Mouse (Mus musculus): ENCODE data around the gene I0C0044D17Rik. TPM values are rescaled to one million over a fixed set of nuclear protein-coding genes. Genes with fewer than 3 reads are reported as not detected.

The I0C0044D17Rik gene
- total and polyA plus RNA-seq, 2 experiments from 2014 or later: not detected

DNA sequence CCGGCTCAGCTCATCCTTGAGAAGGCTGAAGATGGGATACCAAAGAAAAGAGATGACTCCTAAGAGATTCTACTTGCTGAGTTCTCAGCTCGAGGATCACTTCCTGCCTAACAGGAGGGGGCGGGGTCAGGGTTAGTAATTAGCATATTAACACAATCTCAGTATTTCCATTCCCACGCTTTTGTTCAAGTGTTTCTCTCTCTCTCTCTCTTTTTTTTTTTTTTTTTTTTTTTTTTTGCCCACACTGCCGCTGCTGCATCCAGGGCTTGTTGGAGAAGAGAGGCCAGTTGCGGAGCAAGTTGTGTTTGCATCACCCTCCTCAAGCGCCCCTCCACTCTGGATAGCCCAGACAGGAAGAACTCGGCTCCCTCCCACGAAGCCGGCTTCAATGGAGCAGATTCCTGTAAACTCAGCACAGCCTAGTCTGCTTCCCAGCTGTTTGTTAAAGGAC, 33.8 kb downstream of the I0C0044D17Rik start:
- no peak for TF ChIP-seq CTCF (IDR thresholded peaks at IDR 0.05; ENCODE audit: low read depth)
- TF ChIP-seq EP300 (IDR thresholded peaks at IDR 0.05; ENCODE audit: low read depth): no peak
- Histone ChIP-seq H3K27me3 (ENCODE audit: control insufficient read depth, insufficient read depth, low read length) (no peaks in the 10 kb centered on the region), H3K4me2 (ENCODE audit: low read depth, low read length) (peak overlapping the region; percentile 50), H3K4me3 (ENCODE audit: low read depth, low read length) (peak overlapping the region; percentile 32), H3K4me1 (ENCODE audit: control insufficient read depth, insufficient read depth) (0 out of 2 replicates have a peak, but pooled peaks cover 4% of the 10 kb centered on the region), H3K9ac (replicated peaks; ENCODE audit: low read depth, low read length) (no peak overlapping the region), H3K27ac (ENCODE audit: low read depth) (0 out of 2 replicates have a peak overlapping the region, but pooled peaks have one; percentile 3), H3K36me3 (replicated peaks; ENCODE audit: control insufficient read depth, insufficient read depth, low read length) (no peaks in the 10 kb centered on the region), H3K9me3 (replicated peaks; ENCODE audit: control insufficient read depth, low read length) (no peaks in the 10 kb centered on the region)
- WGBS: 2% methylated on average over 9 of the region's 10 CpGs
- peak; percentile 27 for DNase-seq (ENCODE audit: low spot score)
- ATAC-seq (ENCODE audit: insufficient read depth, low read depth): no peak

DNA sequence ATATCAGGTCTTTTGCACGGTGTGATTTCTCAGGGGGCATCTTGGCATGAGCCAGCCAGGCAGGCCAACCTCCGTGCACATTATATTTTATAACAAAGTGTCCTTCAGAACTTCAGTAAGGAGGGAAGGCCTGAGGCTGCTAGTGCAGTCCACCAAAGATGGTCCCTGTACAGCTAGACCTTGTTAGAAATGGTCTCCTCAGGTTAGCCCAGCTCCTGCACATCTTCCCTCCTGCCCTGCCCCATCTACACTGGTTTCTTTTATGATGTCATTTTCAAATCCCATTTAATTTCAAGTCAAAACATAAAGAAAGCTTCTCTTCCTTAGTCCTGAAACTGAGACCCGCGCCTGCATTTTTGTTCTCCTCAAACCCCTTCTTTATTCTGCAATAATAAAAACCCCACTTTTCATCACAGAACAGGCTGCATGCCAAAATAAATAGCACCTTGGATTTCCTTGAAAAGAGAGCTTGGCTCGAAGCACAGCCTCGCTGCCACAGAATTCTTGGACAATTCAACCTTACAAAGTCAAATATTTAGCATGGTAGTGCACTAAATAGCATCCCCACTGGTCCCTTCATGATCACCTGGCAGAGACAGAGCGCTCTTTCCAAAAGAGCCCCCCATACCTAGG, 34.4 kb downstream of the I0C0044D17Rik start:
- peak overlapping the region; percentile 50 for H3K4me2 ChIP-seq (ENCODE audit: low read depth, low read length)
- H3K4me1 ChIP-seq (ENCODE audit: control insufficient read depth, insufficient read depth): 0 out of 2 replicates have a peak, but pooled peaks cover 4% of the 10 kb centered on the region
- no peaks in the 10 kb centered on the region for H3K27me3 ChIP-seq (ENCODE audit: control insufficient read depth, insufficient read depth, low read length)
- no peaks in the 10 kb centered on the region for H3K36me3 ChIP-seq (replicated peaks; ENCODE audit: control insufficient read depth, insufficient read depth, low read length)
- TF ChIP-seq EP300 (IDR thresholded peaks at IDR 0.05; ENCODE audit: low read depth): no peak
- TF ChIP-seq CTCF (IDR thresholded peaks at IDR 0.05; ENCODE audit: low read depth): no peak
- H3K27ac ChIP-seq (ENCODE audit: low read depth): no peak overlapping the region
- no peak for ATAC-seq (ENCODE audit: insufficient read depth, low read depth)
- no peak overlapping the region for H3K9ac ChIP-seq (replicated peaks; ENCODE audit: low read depth, low read length)
- no peak for DNase-seq (ENCODE audit: low spot score)
- no peaks in the 10 kb centered on the region for H3K9me3 ChIP-seq (replicated peaks; ENCODE audit: control insufficient read depth, low read length)
- H3K4me3 ChIP-seq (ENCODE audit: low read depth, low read length): peak overlapping the region; percentile 32
- WGBS: 56% methylated on average over 7 of the region's 7 CpGs

DNA sequence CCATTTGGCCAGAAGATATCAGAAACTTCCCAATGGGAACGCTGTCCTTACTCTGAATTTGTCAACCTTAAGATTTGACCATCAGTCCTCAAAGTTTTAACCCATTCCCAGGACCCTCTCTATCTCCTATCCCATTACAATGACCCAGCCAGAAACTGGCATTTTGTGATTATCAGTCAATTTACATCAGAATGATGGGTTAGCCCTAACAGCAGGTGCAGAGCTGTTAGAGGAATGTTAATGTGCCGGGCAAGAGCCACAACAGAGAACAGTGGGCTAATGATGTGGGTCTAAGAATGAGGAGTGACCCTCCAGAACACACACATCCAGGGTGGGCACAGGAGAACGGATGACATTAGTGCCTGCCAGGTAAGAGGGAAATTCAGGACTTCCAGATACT, 37.4 kb downstream of the I0C0044D17Rik start:
- H3K36me3 ChIP-seq (replicated peaks; ENCODE audit: control insufficient read depth, insufficient read depth, low read length): no peaks in the 10 kb centered on the region
- no peak overlapping the region for H3K4me3 ChIP-seq (ENCODE audit: low read depth, low read length)
- H3K27me3 ChIP-seq (ENCODE audit: control insufficient read depth, insufficient read depth, low read length): no peaks in the 10 kb centered on the region
- DNase-seq (ENCODE audit: low spot score) (no peak), ATAC-seq (ENCODE audit: insufficient read depth, low read depth) (no peak)
- no peaks in the 10 kb centered on the region for H3K9me3 ChIP-seq (replicated peaks; ENCODE audit: control insufficient read depth, low read length)
- H3K27ac ChIP-seq (ENCODE audit: low read depth): no peak overlapping the region
- H3K9ac ChIP-seq (replicated peaks; ENCODE audit: low read depth, low read length): no peak overlapping the region
- no peak overlapping the region for H3K4me2 ChIP-seq (ENCODE audit: low read depth, low read length)
- TF ChIP-seq CTCF (IDR thresholded peaks at IDR 0.05; ENCODE audit: low read depth) (no peak), EP300 (IDR thresholded peaks at IDR 0.05; ENCODE audit: low read depth) (no peak)
- 0 out of 2 replicates have a peak, but pooled peaks cover 4% of the 10 kb centered on the region for H3K4me1 ChIP-seq (ENCODE audit: control insufficient read depth, insufficient read depth)
- 42% methylated on average over 3 of the region's 3 CpGs for WGBS

DNA sequence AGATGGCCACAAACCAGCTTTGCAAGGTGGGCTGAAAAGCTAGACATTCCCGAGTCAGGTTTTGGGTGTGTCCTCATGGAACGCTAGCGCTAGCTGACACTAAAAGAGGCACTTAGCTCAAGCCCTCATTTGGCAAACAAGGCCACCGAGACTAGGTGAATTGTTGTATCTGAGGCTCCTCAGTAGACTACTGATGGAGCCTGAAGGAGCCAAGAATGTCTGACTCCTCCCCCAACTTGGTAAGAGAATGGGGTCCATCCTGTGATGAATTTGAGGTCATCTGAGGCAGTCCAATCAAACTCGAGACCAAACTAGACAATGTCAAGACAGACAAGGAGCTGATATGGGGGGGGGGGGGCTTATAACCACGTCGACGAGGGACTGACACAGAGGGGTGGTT, 37.8 kb downstream of the I0C0044D17Rik start:
- H3K4me3 ChIP-seq (ENCODE audit: low read depth, low read length): no peak overlapping the region
- TF ChIP-seq EP300 (IDR thresholded peaks at IDR 0.05; ENCODE audit: low read depth) (no peak), CTCF (IDR thresholded peaks at IDR 0.05; ENCODE audit: low read depth) (no peak)

DNA sequence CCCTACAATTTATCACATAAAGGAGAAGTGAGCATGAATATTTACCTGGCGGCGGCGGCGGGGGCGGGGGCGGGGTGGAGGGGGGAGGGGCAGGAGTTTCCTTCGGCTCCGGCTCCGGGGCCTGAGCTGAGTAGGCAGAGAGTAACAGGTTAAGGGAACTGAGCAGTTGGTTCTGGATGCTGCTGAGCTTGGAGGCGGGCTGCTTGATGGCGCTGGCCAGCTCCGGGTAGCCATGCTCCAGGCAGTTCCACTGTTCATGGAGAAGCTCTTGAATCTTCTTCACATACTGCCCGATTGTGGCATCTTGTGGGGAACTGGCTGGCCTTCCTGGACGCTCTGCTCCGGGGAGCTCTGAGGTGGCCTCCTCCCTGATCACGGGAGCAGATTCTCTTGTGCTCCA, 45.4 kb downstream of the I0C0044D17Rik start:
- peaks cover 13% of the 10 kb centered on the region; the same call in 1 of the 2 replicates for H3K27me3 ChIP-seq (ENCODE audit: control insufficient read depth, insufficient read depth, low read length)
- no peaks in the 10 kb centered on the region for H3K9me3 ChIP-seq (replicated peaks; ENCODE audit: control insufficient read depth, low read length)
- DNase-seq (ENCODE audit: low spot score) (no peak), ATAC-seq (ENCODE audit: insufficient read depth, low read depth) (no peak)
- no peaks in the 10 kb centered on the region for H3K36me3 ChIP-seq (replicated peaks; ENCODE audit: control insufficient read depth, insufficient read depth, low read length)
- no peak overlapping the region for H3K4me3 ChIP-seq (ENCODE audit: low read depth, low read length)
- no peak for TF ChIP-seq CTCF (IDR thresholded peaks at IDR 0.05; ENCODE audit: low read depth)
- TF ChIP-seq EP300 (IDR thresholded peaks at IDR 0.05; ENCODE audit: low read depth): no peak
- no peaks in the 10 kb centered on the region; the same call in 1 of the 2 replicates for H3K4me1 ChIP-seq (ENCODE audit: control insufficient read depth, insufficient read depth)
- H3K9ac ChIP-seq (replicated peaks; ENCODE audit: low read depth, low read length): no peak overlapping the region
- 15% methylated on average over 16 of the region's 16 CpGs for WGBS
- H3K27ac ChIP-seq (ENCODE audit: low read depth): no peak overlapping the region
- H3K4me2 ChIP-seq (ENCODE audit: low read depth, low read length): peak overlapping the region; percentile 29

More for the DNA sequence above, 37.8 kb downstream of the I0C0044D17Rik start:
- Histone ChIP-seq H3K4me1 (ENCODE audit: control insufficient read depth, insufficient read depth) (0 out of 2 replicates have a peak, but pooled peaks cover 4% of the 10 kb centered on the region), H3K36me3 (replicated peaks; ENCODE audit: control insufficient read depth, insufficient read depth, low read length) (no peaks in the 10 kb centered on the region), H3K27ac (ENCODE audit: low read depth) (no peak overlapping the region), H3K9me3 (replicated peaks; ENCODE audit: control insufficient read depth, low read length) (no peaks in the 10 kb centered on the region), H3K9ac (replicated peaks; ENCODE audit: low read depth, low read length) (no peak overlapping the region), H3K4me2 (ENCODE audit: low read depth, low read length) (no peak overlapping the region), H3K27me3 (ENCODE audit: control insufficient read depth, insufficient read depth, low read length) (no peaks in the 10 kb centered on the region)
- WGBS: 39% methylated on average over 7 of the region's 8 CpGs
- ATAC-seq (ENCODE audit: insufficient read depth, low read depth) (no peak), DNase-seq (ENCODE audit: low spot score) (no peak)

All from heart, postnatal 0 days (tissue).